ENCODE assay signal across 27 mouse cellular contexts in genomic region chr6:135674380-135674779, GRCm38 (mm10).
DNase-seq lines count a peak whose midpoint lies in the region; ATAC-seq and TF ChIP-seq lines count a peak whose summit lies in the region.
"Had no signal": no experiment of that assay in that cellular context is flagged by ENCODE, and none has a peak within 500 bp of the region (broad histone marks: within the 10 kb centered on the region; RNA-seq: fewer than 3 reads in every experiment).

No protein-coding gene starts in this region.

- no peak for TF ChIP-seq POLR2A in liver, adult 2 months (IDR thresholded peaks at IDR 0.05; ENCODE audit: extremely low read depth, insufficient read depth, low read length)

- no peaks in the 10 kb centered on the region for H3K4me1 ChIP-seq in embryonic facial prominence, embryonic 14.5 days (ENCODE audit: control insufficient read depth, insufficient read depth, low read length)
- no peaks in the 10 kb centered on the region for H3K4me1 ChIP-seq in embryonic facial prominence, embryonic 10.5 days
- H3K4me1 ChIP-seq in liver, adult 2 months (ENCODE audit: control insufficient read depth, insufficient read depth, low read length) = no peaks in the 10 kb centered on the region
- no peaks in the 10 kb centered on the region for H3K4me1 ChIP-seq in liver, postnatal 0 days (ENCODE audit: insufficient read depth)
- H3K4me1 ChIP-seq: embryonic facial prominence, embryonic 12.5 days; forebrain, embryonic 10.5 days; forebrain, embryonic 15.5 days; heart, embryonic 15.5 days; hindbrain, embryonic 12.5 days; liver, embryonic 15.5 days had no signal

- WGBS in embryonic facial prominence, embryonic 14.5 days = 44% methylated on average over 4 of the region's 4 CpGs
- 51% methylated on average over 4 of the region's 4 CpGs for WGBS in embryonic facial prominence, embryonic 10.5 days
- WGBS in liver, adult 2 months = 61% methylated on average over 4 of the region's 4 CpGs
- 46% methylated on average over 4 of the region's 4 CpGs for WGBS in liver, postnatal 0 days (ENCODE audit: insufficient replicate concordance)

- H3K79me2 ChIP-seq in liver, adult 2 months (ENCODE audit: control insufficient read depth, insufficient read depth, low read length) = no peaks in the 10 kb centered on the region

- no peak for TF ChIP-seq CTCF in liver, adult 2 months (IDR thresholded peaks at IDR 0.05; ENCODE audit: low read depth, low read length)
- no peak for TF ChIP-seq CTCF in liver, postnatal 0 days (IDR thresholded peaks at IDR 0.05; ENCODE audit: low read depth)

- H3K9me3 ChIP-seq in embryonic facial prominence, embryonic 14.5 days (ENCODE audit: control insufficient read depth, low read length) = 0 out of 2 replicates have a peak, but pooled peaks cover 5% of the 10 kb centered on the region
- no peaks in the 10 kb centered on the region for H3K9me3 ChIP-seq in embryonic facial prominence, embryonic 10.5 days
- H3K9me3 ChIP-seq in liver, postnatal 0 days (ENCODE audit: low read length) = no peaks in the 10 kb centered on the region
- H3K9me3 ChIP-seq: embryonic facial prominence, embryonic 12.5 days; forebrain, embryonic 10.5 days; forebrain, embryonic 15.5 days; heart, embryonic 15.5 days; liver, embryonic 15.5 days had no signal

- no peak overlapping the region for H3K4me3 ChIP-seq in embryonic facial prominence, embryonic 14.5 days (ENCODE audit: low read depth, low read length)
- no peak overlapping the region for H3K4me3 ChIP-seq in embryonic facial prominence, embryonic 10.5 days
- no peak overlapping the region for H3K4me3 ChIP-seq in liver, adult 2 months (ENCODE audit: insufficient read depth, low read depth, low read length)
- no peak overlapping the region for H3K4me3 ChIP-seq in liver, postnatal 0 days (ENCODE audit: low read depth, low read length)
- H3K4me3 ChIP-seq: embryonic facial prominence, embryonic 12.5 days; forebrain, embryonic 10.5 days; forebrain, embryonic 15.5 days; heart, adult 2 months; heart, embryonic 15.5 days; hindbrain, embryonic 12.5 days; liver, embryonic 15.5 days had no signal

- H3K36me3 ChIP-seq in embryonic facial prominence, embryonic 14.5 days (ENCODE audit: control insufficient read depth, insufficient read depth, low read length) = no peaks in the 10 kb centered on the region
- no peaks in the 10 kb centered on the region for H3K36me3 ChIP-seq in embryonic facial prominence, embryonic 10.5 days (replicated peaks)
- no peaks in the 10 kb centered on the region for H3K36me3 ChIP-seq in liver, adult 2 months (ENCODE audit: control insufficient read depth, insufficient read depth, low read length)
- no peaks in the 10 kb centered on the region for H3K36me3 ChIP-seq in liver, postnatal 0 days (replicated peaks; ENCODE audit: insufficient read depth, low read length)
- H3K36me3 ChIP-seq: embryonic facial prominence, embryonic 12.5 days; forebrain, embryonic 10.5 days; forebrain, embryonic 15.5 days; G1E; heart, embryonic 15.5 days; hindbrain, embryonic 12.5 days; liver, embryonic 15.5 days had no signal

- H3K27me3 ChIP-seq in embryonic facial prominence, embryonic 14.5 days (replicated peaks; ENCODE audit: control insufficient read depth, insufficient read depth, low read length) = no peaks in the 10 kb centered on the region
- no peaks in the 10 kb centered on the region for H3K27me3 ChIP-seq in embryonic facial prominence, embryonic 10.5 days (replicated peaks; ENCODE audit: low read depth, poor library complexity, severe bottlenecking)
- H3K27me3 ChIP-seq in liver, adult 2 months (ENCODE audit: control insufficient read depth, insufficient read depth, low read length) = no peaks in the 10 kb centered on the region
- no peaks in the 10 kb centered on the region for H3K27me3 ChIP-seq in liver, postnatal 0 days (ENCODE audit: insufficient read depth, low read length)
- H3K27me3 ChIP-seq: embryonic facial prominence, embryonic 12.5 days; forebrain, embryonic 15.5 days; heart, embryonic 15.5 days; hindbrain, embryonic 12.5 days; liver, embryonic 15.5 days had no signal

- no peak for TF ChIP-seq EP300 in liver, postnatal 0 days (IDR thresholded peaks at IDR 0.05; ENCODE audit: low read depth)

- H3K9ac ChIP-seq in embryonic facial prominence, embryonic 14.5 days (ENCODE audit: low read depth, low read length) = no peak overlapping the region
- H3K9ac ChIP-seq in liver, adult 2 months (ENCODE audit: low read depth, low read length) = no peak overlapping the region
- no peak overlapping the region for H3K9ac ChIP-seq in liver, postnatal 0 days (replicated peaks)
- H3K9ac ChIP-seq: embryonic facial prominence, embryonic 12.5 days; forebrain, embryonic 15.5 days; heart, embryonic 15.5 days; hindbrain, embryonic 12.5 days; liver, embryonic 15.5 days had no signal

- H3K27ac ChIP-seq in embryonic facial prominence, embryonic 14.5 days (replicated peaks; ENCODE audit: low read depth, low read length) = no peak overlapping the region
- no peak overlapping the region for H3K27ac ChIP-seq in embryonic facial prominence, embryonic 10.5 days (replicated peaks)
- H3K27ac ChIP-seq in liver, adult 2 months (replicated peaks; ENCODE audit: insufficient read depth, low read depth, low read length) = no peak overlapping the region
- no peak overlapping the region for H3K27ac ChIP-seq in liver, postnatal 0 days (ENCODE audit: low read depth)
- H3K27ac ChIP-seq: embryonic facial prominence, embryonic 12.5 days; forebrain, embryonic 10.5 days; forebrain, embryonic 15.5 days; heart, adult 2 months; heart, embryonic 15.5 days; hindbrain, embryonic 12.5 days; hindbrain, postnatal 0 days; liver, embryonic 15.5 days had no signal

- ATAC-seq in embryonic facial prominence, embryonic 14.5 days (ENCODE audit: low read depth) = no peak
- ATAC-seq in liver, postnatal 0 days = no peak
- ATAC-seq: forebrain, embryonic 15.5 days; hindbrain, postnatal 0 days; midbrain, embryonic 16.5 days had no signal

- DNase-seq in embryonic facial prominence, embryonic 14.5 days (ENCODE audit: low spot score) = peak; percentile 57
- no peak for DNase-seq in embryonic facial prominence, embryonic 10.5 days (ENCODE audit: low spot score)
- peak; percentile 38 for DNase-seq in liver, adult 2 months (ENCODE audit: extremely low read depth, low read depth, low spot score)
- DNase-seq in liver, postnatal 0 days = no peak
- peak; percentile 1 for DNase-seq in lung, postnatal 25 days (ENCODE audit: low spot score)
- DNase-seq in lung, postnatal 4 days = no peak
- DNase-seq in urinary bladder, adult 18-20 months (ENCODE audit: low spot score in 2 of 2) = no peak
- DNase-seq: adrenal gland, adult 8-10 months; cerebellum, adult 2 months; cerebellum, postnatal 14 days; gastrocnemius, postnatal 25 days; heart, adult 2 months; heart, postnatal 36 days; kidney, adult 11 months; kidney, postnatal 25 days; liver; right cerebral cortex, postnatal 25 days had no signal

- no peak overlapping the region for H3K4me2 ChIP-seq in embryonic facial prominence, embryonic 14.5 days (ENCODE audit: low read depth, low read length)
- H3K4me2 ChIP-seq in liver, postnatal 0 days (ENCODE audit: low read depth, low read length) = no peak overlapping the region
- H3K4me2 ChIP-seq: embryonic facial prominence, embryonic 12.5 days; forebrain, embryonic 15.5 days; heart, embryonic 15.5 days; hindbrain, embryonic 12.5 days; liver, embryonic 15.5 days; midbrain, embryonic 11.5 days had no signal

Comparison
In these comparisons a context has a peak if more than half of its experiments do, and no peak if none do; other contexts are left out.
1. DNase-seq: peak in embryonic facial prominence, embryonic 14.5 days (single experiment), liver, adult 2 months (single experiment) and lung, postnatal 25 days (single experiment); none in embryonic facial prominence, embryonic 10.5 days (single experiment), liver, postnatal 0 days (single experiment), lung, postnatal 4 days (0 of 2) and urinary bladder, adult 18-20 months (0 of 2).